Mouse (Mus musculus): Measurements from ENCODE around the gene Sh2b3. TPM values are rescaled to one million over a fixed set of nuclear protein-coding genes. Genes with fewer than 3 reads are reported as not detected.

The Sh2b3 gene
- polyA plus RNA-seq, 1 experiment from 2014 or later: 7.9 TPM

DNA sequence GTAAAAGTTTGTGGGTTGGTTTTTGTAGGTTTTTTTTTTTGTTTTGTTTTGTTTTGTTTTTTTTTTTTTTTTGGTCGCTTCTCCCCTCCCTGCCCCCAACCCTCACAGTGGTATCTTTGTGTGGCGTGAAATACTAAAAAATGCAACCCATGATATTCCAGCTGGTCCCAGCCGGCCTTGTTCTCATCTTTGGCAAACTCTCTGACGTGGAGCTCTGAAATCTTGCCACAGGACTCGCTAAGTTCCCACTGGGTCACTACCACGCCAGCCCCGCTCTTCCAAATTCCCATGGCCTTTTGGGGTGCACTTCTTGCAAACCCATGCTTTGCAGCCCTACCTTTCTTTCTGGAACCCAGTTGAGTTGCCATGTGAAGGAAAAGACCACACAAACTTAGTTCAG, 67.6 kb downstream of the Sh2b3 start:
- no peaks in the 10 kb centered on the region for H3K27me3 ChIP-seq (ENCODE audit: control insufficient read depth, insufficient read depth, low read length)
- H3K9ac ChIP-seq (ENCODE audit: low read length): no peak overlapping the region
- ATAC-seq (ENCODE audit: low FRiP score, low TSS enrichment) (no peak), DNase-seq (ENCODE audit: low spot score) (no peak)
- WGBS: 61% methylated on average over 7 of the region's 7 CpGs
- no peak overlapping the region for H3K4me3 ChIP-seq (ENCODE audit: low read depth, low read length)
- H3K4me1 ChIP-seq (replicated peaks; ENCODE audit: control insufficient read depth, insufficient read depth): no peaks in the 10 kb centered on the region
- no peak overlapping the region for H3K27ac ChIP-seq (replicated peaks)
- no peak overlapping the region for H3K4me2 ChIP-seq (replicated peaks; ENCODE audit: low read depth)
- no peaks in the 10 kb centered on the region for H3K9me3 ChIP-seq (ENCODE audit: control insufficient read depth, low read length)
- H3K36me3 ChIP-seq (ENCODE audit: control insufficient read depth, insufficient read depth, low read length): peaks cover 3% of the 10 kb centered on the region; the same call in 1 of the 2 replicates
- TF ChIP-seq CTCF (IDR thresholded peaks at IDR 0.05; ENCODE audit: low read depth): no peak
- no peak for TF ChIP-seq EP300 (optimal IDR thresholded peaks at IDR 0.05)

DNA sequence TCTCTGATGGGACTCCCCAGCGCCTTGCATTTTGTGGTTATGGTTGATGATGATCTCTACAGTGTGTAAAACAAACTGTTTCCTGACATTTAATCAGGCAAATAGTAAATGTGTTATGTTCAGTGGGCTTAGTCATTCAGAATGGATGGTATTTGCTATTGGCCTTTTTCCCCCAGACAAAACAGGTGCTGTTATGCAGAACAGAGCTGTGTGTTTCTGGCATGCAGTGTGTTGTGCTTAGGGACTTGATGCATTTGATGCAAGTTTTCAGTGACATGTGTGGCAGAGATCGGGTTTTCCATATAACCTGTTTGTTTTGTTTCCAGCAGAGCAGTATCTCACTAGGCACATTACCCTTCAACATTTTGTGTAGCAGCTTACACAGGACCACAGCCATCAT, 69.9 kb downstream of the Sh2b3 start:
- 88% methylated on average over 2 of the region's 2 CpGs for WGBS
- H3K27ac ChIP-seq (replicated peaks): no peak overlapping the region
- no peak overlapping the region for H3K4me2 ChIP-seq (replicated peaks; ENCODE audit: low read depth)
- no peak overlapping the region for H3K9ac ChIP-seq (ENCODE audit: low read length)
- H3K36me3 ChIP-seq (ENCODE audit: control insufficient read depth, insufficient read depth, low read length): peaks cover 2% of the 10 kb centered on the region; the same call in 1 of the 2 replicates
- no peak for DNase-seq (ENCODE audit: low spot score)
- no peaks in the 10 kb centered on the region for H3K9me3 ChIP-seq (ENCODE audit: control insufficient read depth, low read length)
- ATAC-seq (ENCODE audit: low FRiP score, low TSS enrichment): no peak
- no peaks in the 10 kb centered on the region for H3K27me3 ChIP-seq (ENCODE audit: control insufficient read depth, insufficient read depth, low read length)
- no peak overlapping the region for H3K4me3 ChIP-seq (ENCODE audit: low read depth, low read length)
- TF ChIP-seq EP300 (optimal IDR thresholded peaks at IDR 0.05) (no peak), CTCF (IDR thresholded peaks at IDR 0.05; ENCODE audit: low read depth) (no peak)
- no peaks in the 10 kb centered on the region for H3K4me1 ChIP-seq (replicated peaks; ENCODE audit: control insufficient read depth, insufficient read depth)

DNA sequence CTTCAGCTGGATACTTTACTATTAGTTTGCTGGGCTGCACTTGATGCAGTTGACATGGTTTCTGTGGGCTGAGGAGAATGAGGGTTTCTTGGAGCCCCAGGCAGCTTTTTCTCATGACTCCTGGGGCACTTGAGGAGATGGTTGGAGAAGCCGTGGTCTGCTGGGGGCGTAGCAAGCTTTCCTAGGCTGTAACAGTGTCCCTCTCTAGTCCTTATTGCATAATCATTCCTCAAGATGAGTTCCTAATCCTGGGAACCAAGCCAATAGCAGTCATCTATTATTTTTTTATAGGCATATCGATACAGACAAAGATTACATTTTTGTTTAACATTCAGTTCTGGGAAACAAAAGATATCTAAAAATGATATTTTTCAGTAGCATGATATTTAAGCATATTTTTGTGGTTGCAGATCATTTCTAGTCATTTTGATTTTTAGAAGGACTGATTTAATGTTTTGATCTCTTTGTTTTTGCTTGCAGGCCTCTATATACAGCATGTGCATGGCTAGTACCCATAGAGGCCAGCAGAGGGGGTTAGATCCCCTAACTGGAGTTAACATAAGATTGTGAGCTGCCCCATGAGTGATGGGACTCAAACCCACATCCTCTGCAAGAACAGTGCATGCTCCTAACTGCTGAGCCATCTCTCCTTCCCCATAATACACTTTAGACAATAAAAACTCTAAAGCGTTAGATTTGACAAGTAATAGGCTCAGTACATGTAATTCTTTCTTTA, 71.2 kb downstream of the Sh2b3 start:
- Histone ChIP-seq H3K27me3 (ENCODE audit: control insufficient read depth, insufficient read depth, low read length) (no peaks in the 10 kb centered on the region), H3K27ac (replicated peaks) (no peak overlapping the region), H3K4me3 (ENCODE audit: low read depth, low read length) (no peak overlapping the region), H3K4me1 (replicated peaks; ENCODE audit: control insufficient read depth, insufficient read depth) (no peaks in the 10 kb centered on the region), H3K9ac (ENCODE audit: low read length) (no peak overlapping the region), H3K36me3 (ENCODE audit: control insufficient read depth, insufficient read depth, low read length) (no peaks in the 10 kb centered on the region; the same call in 1 of the 2 replicates), H3K9me3 (ENCODE audit: control insufficient read depth, low read length) (no peaks in the 10 kb centered on the region), H3K4me2 (replicated peaks; ENCODE audit: low read depth) (no peak overlapping the region)
- no peak for TF ChIP-seq EP300 (optimal IDR thresholded peaks at IDR 0.05)
- TF ChIP-seq CTCF (IDR thresholded peaks at IDR 0.05; ENCODE audit: low read depth): peak; percentile 48
- ATAC-seq (ENCODE audit: low FRiP score, low TSS enrichment): no peak
- no peak for DNase-seq (ENCODE audit: low spot score)
- WGBS: 72% methylated on average over 4 of the region's 4 CpGs

Small RNA genes lying within 50 kb of the gene (microRNA-seq; reads per million reads assigned to microRNA genes)
- not detected for gene Mir7031

Other genes starting within 250 kb of the Sh2b3 start
- 136 and 145 TPM in 2 replicates for gene Aldh2, start 243.8 kb downstream of the Sh2b3 start, polyA plus RNA-seq (2015; fragmentation: Nextera tagmentation; extraction: Ambion mirVana)
- 2.3 and 2.6 TPM in 2 replicates for gene Acad12, start 218.7 kb downstream of the Sh2b3 start, polyA plus RNA-seq (2015; fragmentation: Nextera tagmentation; extraction: Ambion mirVana)
- gene Acad10, start 177.1 kb downstream of the Sh2b3 start, polyA plus RNA-seq (2015; fragmentation: Nextera tagmentation; extraction: Ambion mirVana): 3.0 and 4.0 TPM in 2 replicates
- gene Brap, start 177.1 kb downstream of the Sh2b3 start, polyA plus RNA-seq (2015; fragmentation: Nextera tagmentation; extraction: Ambion mirVana): 32.2 and 32.5 TPM in 2 replicates
- 30.5 and 35.6 TPM in 2 replicates for gene Atxn2, start 126.3 kb downstream of the Sh2b3 start, polyA plus RNA-seq (2015; fragmentation: Nextera tagmentation; extraction: Ambion mirVana)
- gene Pheta1, start 11.3 kb upstream of the Sh2b3 start, polyA plus RNA-seq (2015; fragmentation: Nextera tagmentation; extraction: Ambion mirVana): 24.3 and 26.7 TPM in 2 replicates
- 1.2 and 1.5 TPM in 2 replicates for gene Cux2, start 212.5 kb upstream of the Sh2b3 start, polyA plus RNA-seq (2015; fragmentation: Nextera tagmentation; extraction: Ambion mirVana)